Mouse (Mus musculus) lung, adult 2 months (tissue): ENCODE data around the gene Fat2.

Experiments
- CTCF ChIP-seq: fragments of 200-500 bp; IDR thresholded peaks from 2 replicates; pipeline ENCODE4 v1.5.1; 2011; ENCODE audit warnings: mild to moderate bottlenecking, low read length, control low read depth; ENCODE audit not compliant: insufficient read depth
- POLR2A ChIP-seq: fragments of 200-500 bp; IDR thresholded peaks from 2 replicates; pipeline ENCODE4 v1.6.1; 2011; ENCODE audit warnings: low read depth, mild to moderate bottlenecking, control low read depth, low read length, borderline replicate concordance; ENCODE audit errors: extremely low read depth

GRCm38 (mm10) chr11:55302350-55302749, 34.0 kb downstream of the Fat2 start:
- TF ChIP-seq POLR2A: no peak
- no peak for TF ChIP-seq CTCF
